Mouse (Mus musculus) adrenal gland, postnatal 10 days (tissue): ENCODE data around the gene Cfap57. TPM values are rescaled to one million over a fixed set of nuclear protein-coding genes. Genes with fewer than 3 reads are reported as not detected.

ENCODE experiments used
- DNase-seq: peaks from one replicate; pipeline ENCODE4 v3.0.0; 2021; ENCODE audit warnings: mixed read lengths
- long read RNA-seq, 2 experiments: library from polyadenylated mRNA; stranded (forward); transcript quantifications; one replicate each; pipeline ENCODE4 v2.0.0; 2021
- total RNA-seq, 2 experiments: library from RNA; stranded (reverse); gene quantifications; 2 replicates each; pipeline ENCODE4 v1.2.3; 2021

Cfap57 gene
- total RNA-seq: not detected
- long read RNA-seq, experiment 1: 0 reads
- long read RNA-seq, experiment 2: 0 reads

- DNase-seq: peak; percentile 93
These were observed at the start of gene Cfap57, which contains the start of gene Ebna1bp2 for GRCm38 (mm10) chr4:118620279-118620966. Gene Cfap57, minus strand, starts transcription at chr4:118620777. Gene Ebna1bp2, plus strand, starts transcription at chr4:118620799.

- no peak for DNase-seq
These were observed 38.1 kb upstream of the Cfap57 start, which contains the start of gene Olfr62 for GRCm38 (mm10) chr4:118658652-118659051. Gene Olfr62, plus strand, starts transcription at chr4:118658952.

GRCm38 (mm10) chr4:118645234-118645633, 24.7 kb upstream of the Cfap57 start:
- DNase-seq: peak; percentile 77

- DNase-seq: peak; percentile 31
These were observed 22.0 kb upstream of the Cfap57 start for GRCm38 (mm10) chr4:118642346-118643190.

- DNase-seq: no peak
These were observed 9.7 kb upstream of the Cfap57 start for GRCm38 (mm10) chr4:118630261-118630660.

GRCm38 (mm10) chr4:118621781-118622180, 1.2 kb upstream of the Cfap57 start:
- DNase-seq: no peak

GRCm38 (mm10) chr4:118620967-118621320, 367 bp upstream of the Cfap57 start:
- no peak for DNase-seq

- no peak for DNase-seq
These were observed 5.2 kb downstream of the Cfap57 start for GRCm38 (mm10) chr4:118615412-118615811.

GRCm38 (mm10) chr4:118612619-118613018, 8.0 kb downstream of the Cfap57 start:
- peak; percentile 73 for DNase-seq

GRCm38 (mm10) chr4:118609836-118610235, 10.7 kb downstream of the Cfap57 start:
- DNase-seq: no peak

GRCm38 (mm10) chr4:118604065-118604464, 16.5 kb downstream of the Cfap57 start:
- DNase-seq: no peak

GRCm38 (mm10) chr4:118589733-118590130, 30.8 kb downstream of the Cfap57 start:
- no peak for DNase-seq

GRCm38 (mm10) chr4:118589053-118589732, 31.4 kb downstream of the Cfap57 start:
- DNase-seq: no peak

- DNase-seq: no peak
These were observed 37.9 kb downstream of the Cfap57 start for GRCm38 (mm10) chr4:118582629-118583028.

GRCm38 (mm10) chr4:118581508-118581907, 39.1 kb downstream of the Cfap57 start:
- DNase-seq: no peak

- DNase-seq: peak; percentile 50
These were observed 41.3 kb downstream of the Cfap57 start for GRCm38 (mm10) chr4:118579313-118579712.

GRCm38 (mm10) chr4:118576097-118576496, 44.5 kb downstream of the Cfap57 start:
- peak; percentile 91 for DNase-seq

- no peak for DNase-seq
These were observed 49.1 kb downstream of the Cfap57 start for GRCm38 (mm10) chr4:118571441-118571840.

- no peak for DNase-seq
These were observed 51.3 kb downstream of the Cfap57 start for GRCm38 (mm10) chr4:118569320-118569719.

- no peak for DNase-seq
These were observed 51.9 kb downstream of the Cfap57 start for GRCm38 (mm10) chr4:118568709-118569108.

- DNase-seq: peak; percentile 74
These were observed 54.4 kb downstream of the Cfap57 start for GRCm38 (mm10) chr4:118566161-118566676.

- no peak for DNase-seq
These were observed 55.7 kb downstream of the Cfap57 start for GRCm38 (mm10) chr4:118564926-118565279.
